Mouse (Mus musculus) liver (tissue): ENCODE data around the gene Shd.
"Not testable (repeated sequence)": the region's sequence is repeated elsewhere in the genome, so short reads cannot be mapped to it uniquely, and the experiment has no call there.

Experiments
- DNase-seq: peaks from one replicate; pipeline ENCODE4 v3.0.0-alpha.2; 2020; ENCODE audit warnings: mixed read lengths

Shd gene

DNA sequence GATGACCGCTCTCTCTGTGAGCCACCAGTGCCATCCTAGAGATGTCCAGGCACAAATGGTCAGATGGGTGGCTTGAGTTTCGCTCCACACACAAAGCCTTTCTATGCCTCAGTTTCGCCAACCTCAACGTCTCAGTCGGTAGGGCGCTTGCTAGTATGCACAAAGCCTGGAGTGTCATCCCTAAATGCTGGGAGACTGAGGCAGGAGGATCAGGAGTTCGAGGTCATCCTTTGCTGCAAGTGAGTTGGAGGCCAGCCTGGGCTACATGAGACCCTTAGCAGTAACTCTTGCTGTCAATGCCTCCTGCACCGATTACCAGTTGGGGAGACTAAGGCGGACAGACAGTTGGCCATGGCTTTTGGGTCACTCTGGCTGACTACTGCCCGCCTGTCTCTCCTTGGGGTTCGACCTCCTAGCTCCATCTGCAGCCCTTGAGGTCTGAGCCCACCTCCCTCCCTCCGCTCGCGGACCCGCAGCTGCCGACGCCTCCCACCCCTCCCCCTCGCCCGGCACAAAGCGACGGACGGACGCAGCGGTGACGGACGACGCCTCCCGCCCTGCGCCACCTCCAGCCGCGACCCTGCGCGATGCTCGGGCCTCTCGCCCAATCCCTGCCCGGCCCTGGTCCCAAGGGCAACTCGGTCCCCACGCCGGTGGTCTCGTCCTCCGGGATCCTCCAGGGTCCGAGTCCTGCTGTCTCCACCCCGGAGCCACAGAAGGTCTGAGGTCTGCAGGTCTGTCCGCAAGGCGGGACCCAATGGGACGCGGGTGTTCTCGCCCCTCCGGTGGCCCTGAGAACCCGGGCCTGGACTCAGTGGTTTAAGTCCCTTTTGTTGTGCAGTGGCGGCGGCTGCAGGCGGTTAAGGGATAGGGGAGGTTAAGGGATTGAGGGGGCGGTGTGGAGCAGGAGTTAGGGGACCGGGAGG lies at the start of gene Shd:
Gene Shd, plus strand, starts transcription at position 502 of the 926 bp plus-strand sequence.
- DNase-seq: no peak

DNA sequence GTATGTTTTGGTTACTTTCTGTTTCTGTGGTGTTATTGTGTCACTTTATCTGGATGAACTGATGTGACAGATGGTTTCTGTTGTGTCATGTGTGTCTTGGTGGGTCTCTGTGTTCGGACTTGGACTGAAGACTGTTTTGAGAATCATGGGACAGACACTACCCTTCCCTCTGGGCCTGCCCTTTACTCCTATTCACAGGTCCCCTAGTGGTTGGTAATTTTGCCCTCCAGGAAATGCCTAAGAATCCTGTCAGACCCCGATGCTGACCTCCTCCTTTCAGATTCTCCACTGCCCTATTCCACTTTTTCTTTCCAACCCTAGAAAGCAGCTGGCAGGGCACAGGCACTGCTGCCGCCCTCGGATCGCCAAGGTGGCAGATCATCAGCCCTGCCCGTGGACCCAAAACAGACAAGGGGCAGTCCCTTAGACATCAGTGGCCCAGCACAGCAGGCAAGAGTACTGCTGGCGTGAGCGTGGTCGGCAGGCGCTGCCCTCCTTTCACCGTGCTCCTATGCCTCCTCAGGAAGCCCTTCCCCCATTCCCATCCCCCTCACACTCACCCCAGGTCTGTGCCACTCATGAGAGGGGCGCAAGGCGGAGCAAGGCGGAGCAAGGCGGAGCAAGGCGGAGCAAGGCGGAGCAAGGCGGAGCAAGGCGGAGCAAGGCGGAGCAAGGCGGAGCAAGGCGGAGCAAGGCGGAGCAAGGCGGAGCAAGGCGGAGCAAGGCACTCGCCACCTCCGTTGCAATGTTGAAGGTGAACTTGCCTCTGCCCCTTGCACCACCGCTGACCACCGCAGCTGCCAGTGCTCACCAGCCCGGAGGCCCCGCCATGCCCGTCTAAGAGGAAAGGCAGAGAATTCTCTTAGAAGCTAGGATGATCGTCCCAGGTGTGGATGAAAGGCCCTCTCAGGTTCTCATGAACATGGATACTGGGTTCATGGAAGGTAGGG lies 38.4 kb upstream of the Shd start:
- DNase-seq: peak; percentile 80

GRCm38 (mm10) chr17:55932635-55933034 lies 37.6 kb upstream of the Shd start:
- DNase-seq: peak; percentile 45

GRCm38 (mm10) chr17:55933191-55933590 lies 37.1 kb upstream of the Shd start:
- DNase-seq: peak; percentile 50

DNA sequence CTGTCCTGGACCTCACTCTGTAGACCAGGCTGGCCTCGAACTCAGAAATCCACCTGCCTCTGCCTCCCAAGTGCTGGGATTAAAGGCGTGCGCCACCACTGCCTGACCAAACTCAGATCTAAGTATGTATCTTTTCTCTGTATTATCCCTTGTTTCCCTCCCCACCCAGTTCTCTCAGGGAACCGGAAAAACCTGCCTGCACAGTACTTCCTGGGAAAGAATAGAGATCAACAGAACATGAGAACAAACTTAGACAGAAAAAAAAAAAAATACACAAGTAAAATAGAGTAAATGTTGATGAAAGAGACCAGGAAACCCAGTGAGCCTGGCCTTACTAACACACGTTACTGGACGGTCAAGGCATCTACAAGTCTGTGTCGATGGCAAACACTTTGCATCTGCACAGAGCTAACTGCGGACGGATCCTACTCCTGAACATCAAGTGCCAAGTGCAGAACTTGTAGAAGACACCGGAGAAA lies 25.8 kb upstream of the Shd start:
- not testable (repeated sequence) for DNase-seq

GRCm38 (mm10) chr17:55944866-55945682 lies 25.2 kb upstream of the Shd start:
- DNase-seq: peak; percentile 82

DNA sequence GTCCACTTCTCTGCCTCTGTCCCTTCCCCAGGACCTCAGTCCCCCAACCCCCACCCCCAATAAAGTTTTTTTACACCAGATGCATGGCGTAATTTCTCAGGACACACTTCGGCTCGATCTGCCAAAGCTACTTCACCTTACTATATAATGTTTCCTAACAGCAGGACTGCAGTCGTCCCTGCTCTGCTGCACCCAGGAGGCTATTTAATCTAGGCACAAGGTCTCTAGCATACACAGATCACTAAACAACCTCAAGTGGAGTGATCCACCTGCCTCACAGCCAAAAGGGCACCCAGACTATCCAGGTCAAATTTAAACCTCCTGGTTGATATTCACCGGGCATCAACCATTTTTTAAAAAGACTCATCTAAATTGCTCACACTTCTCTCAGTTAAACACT lies 24.6 kb upstream of the Shd start:
- DNase-seq: no peak

- no peak for DNase-seq
Observed at GRCm38 (mm10) chr17:55948647-55949046, 21.6 kb upstream of the Shd start.

DNA sequence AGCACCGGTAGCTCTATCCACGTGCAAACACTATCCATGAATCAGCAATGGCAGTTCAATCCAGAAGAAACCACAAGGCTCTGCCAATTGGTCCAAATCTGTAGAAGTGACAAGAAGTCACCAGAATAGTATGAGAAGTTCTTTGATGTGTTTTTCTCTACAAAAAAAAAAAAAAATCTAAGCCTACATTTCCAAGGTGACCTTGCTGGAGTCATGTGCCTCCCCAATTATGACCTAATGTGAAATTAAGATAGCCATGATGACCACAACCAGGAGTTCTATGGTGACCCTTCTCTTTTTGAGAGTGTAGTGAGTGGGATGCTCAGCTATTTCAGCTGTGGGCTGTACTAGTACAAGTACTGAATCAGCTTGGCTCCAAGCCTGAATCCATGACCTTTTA lies 20.9 kb upstream of the Shd start, which contains the start of gene Zfp119b:
Gene Zfp119b, minus strand, starts transcription at position 101 of the 400 bp plus-strand sequence.
- DNase-seq: no peak

DNA sequence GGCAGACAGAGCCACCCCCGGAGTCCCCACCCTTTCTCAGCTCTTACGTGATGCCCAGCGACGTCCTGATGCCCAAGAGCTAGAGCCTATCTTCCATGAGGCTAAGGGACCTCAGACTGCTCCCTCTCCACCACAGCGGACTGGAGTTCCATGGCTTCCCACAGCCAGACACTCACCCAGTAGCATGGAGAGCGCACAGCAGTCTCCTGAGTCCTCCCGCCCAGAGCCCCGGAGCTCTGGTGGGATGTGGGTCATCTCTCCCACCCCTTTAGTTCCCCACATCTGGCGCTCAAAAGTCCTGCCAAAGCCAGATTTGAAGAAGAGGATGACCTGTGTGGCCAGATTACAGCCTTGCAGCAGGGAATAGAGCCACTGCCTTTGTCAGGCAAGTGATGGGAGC lies 19.7 kb upstream of the Shd start:
- no peak for DNase-seq

- no peak for DNase-seq
Observed at GRCm38 (mm10) chr17:55952041-55952440, 18.2 kb upstream of the Shd start.

DNA sequence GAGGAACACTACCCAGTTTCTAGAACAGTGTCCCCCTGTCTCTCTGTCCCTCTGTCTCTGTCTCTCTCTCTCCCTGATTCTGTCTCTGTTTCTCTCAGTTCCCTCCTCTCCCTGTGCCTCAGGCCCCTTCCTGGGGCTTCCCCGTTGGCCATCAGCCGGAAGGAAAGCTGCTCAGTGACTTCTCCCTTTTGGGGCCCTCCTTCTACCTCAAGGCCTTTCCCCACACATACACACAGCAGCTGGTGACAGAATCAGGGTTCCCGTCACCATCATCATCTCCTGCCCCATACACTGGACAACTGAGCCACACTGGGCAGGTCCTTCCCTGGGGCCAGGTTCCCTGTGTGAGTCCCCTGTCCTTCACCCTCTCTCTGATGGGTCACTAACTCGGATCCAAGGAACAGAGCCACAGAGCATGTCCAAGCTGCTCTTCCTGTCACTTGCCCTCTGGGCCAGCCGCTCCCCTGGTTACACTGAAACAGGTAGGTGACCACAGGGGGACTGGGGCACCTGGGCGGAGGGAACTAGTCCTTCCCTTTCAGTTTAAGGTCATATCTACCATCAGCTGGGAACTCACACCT lies 17.7 kb upstream of the Shd start, which contains the start of gene Ebi3:
Gene Ebi3, plus strand, starts transcription at position 194 of the 581 bp plus-strand sequence.
- DNase-seq: no peak

DNA sequence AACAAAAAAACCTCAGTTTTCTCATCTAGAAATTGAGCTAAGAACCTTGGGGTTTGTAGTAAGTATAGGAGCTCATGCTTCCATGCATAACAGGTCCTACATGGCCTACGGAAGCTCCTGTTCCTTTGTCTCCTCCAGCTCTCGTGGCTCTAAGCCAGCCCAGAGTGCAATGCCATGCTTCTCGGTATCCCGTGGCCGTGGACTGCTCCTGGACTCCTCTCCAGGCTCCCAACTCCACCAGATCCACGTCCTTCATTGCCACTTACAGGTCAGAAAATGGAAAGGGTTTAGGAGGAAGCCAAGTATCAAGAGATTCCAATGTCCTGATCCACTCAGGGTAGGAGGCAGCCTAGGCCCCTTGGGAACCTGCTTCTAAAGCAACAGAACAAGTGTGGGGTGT lies 16.5 kb upstream of the Shd start:
- no peak for DNase-seq

- no peak for DNase-seq
Observed at GRCm38 (mm10) chr17:55954229-55954628, 16.0 kb upstream of the Shd start.

DNA sequence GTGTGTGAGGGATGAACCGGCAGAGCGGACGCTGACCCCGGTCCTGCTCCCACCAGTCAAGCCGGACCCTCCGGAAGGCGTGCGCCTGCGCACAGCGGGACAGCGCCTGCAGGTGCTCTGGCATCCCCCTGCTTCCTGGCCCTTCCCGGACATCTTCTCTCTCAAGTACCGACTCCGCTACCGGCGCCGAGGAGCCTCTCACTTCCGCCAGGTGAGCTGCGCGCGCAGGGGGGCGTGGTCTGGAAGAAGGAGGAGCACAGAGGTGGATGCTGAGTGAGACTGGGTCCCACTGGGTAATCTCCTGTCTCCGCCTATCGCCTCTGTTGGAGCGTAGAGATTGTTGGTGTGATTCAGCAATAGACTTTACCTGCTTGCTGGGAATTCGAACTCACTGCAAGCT lies 14.1 kb upstream of the Shd start:
- DNase-seq: peak; percentile 90

- no peak for DNase-seq
Observed at GRCm38 (mm10) chr17:55956591-55956990, 13.7 kb upstream of the Shd start.

GRCm38 (mm10) chr17:55957168-55957567 lies 13.1 kb upstream of the Shd start:
- peak; percentile 86 for DNase-seq

DNA sequence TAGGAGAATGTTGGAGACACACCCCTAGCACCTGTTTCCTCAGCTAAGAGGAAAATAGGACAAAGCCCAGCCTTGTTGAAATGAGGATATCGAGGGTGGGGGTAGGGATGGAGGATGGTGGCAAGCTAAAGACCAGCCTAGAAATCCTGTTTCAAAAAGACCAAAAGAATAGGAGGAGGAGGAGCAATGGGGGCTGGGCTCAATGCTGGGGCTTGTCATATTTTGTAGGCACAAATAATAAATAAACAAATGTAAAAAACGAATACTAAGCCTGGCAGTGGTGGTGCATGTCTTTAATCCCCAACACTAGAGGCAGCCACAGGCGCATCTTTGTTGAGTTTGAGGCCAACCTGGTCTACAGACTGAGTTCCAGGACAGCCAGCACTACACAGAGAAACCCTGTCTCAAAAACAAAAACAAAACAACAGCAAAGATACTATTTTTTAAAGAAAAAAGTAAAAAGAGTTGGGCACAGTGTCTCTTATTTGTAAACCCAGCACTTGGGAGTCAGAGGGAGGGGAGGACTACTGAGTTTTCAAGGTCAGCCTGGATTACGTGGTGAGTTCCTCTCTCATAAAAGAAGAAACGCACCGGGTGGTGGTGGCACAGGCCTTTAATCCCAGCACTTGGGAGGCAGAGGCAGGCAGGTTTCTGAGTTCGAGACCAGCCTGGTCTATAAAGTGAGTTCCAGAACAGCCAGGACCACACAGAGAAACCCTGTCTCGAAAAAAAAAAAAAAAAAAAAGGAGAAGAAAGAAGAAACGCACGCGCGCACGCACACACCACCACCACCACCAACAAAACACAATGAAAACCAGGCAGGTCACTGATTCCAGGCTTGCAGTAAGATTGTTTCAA lies 12.3 kb upstream of the Shd start:
- no peak for DNase-seq

DNA sequence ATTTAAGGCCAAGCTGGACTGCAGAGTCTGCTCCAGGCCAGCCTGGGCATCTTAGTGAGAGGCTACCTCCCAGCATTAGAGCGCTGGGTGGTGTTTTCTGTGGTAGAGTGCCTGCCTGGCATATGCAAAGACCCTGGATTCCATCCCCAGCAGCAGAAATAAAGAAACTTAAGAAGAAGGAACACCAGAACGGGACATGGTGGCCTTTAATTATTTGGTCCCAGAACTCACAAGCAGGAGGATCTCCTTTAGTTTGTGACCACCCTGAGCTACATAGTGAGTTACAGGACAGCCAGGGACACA lies 11.7 kb upstream of the Shd start:
- no peak for DNase-seq

GRCm38 (mm10) chr17:55958918-55959728 lies 11.1 kb upstream of the Shd start, which contains the start of gene Yju2:
Gene Yju2, plus strand, starts transcription at chr17:55959099.
- peak; percentile 92 for DNase-seq
